Mouse (Mus musculus) forebrain, embryonic 16.5 days (tissue): ENCODE measurements at regions not wholly inside any gene's neighbourhood (a gene's known extent, or its start where the extent isn't known, plus 50 kb on each side); places are given as distances from the start of the nearest gene placed in this dataset.

Source experiments
- ATAC-seq: fragments of 200-750 bp; cut with Nextera tagmentation; 2 replicates; pipeline ENCODE4 v1.8.0; 2017; ENCODE audit warnings: mild to moderate bottlenecking, moderate library complexity
- H3K27ac ChIP-seq: fragments of 300-500 bp; sonication (generic); 2 replicates; pipeline ENCODE4 v1.5.1; 2014; ENCODE audit warnings: low read length, control low read depth
- H3K27me3 ChIP-seq: fragments of 300-500 bp; sonication (generic); replicated peaks from 2 replicates; pipeline ENCODE4 v1.6.1; 2014; ENCODE audit warnings: low read length; ENCODE audit not compliant: control insufficient read depth, insufficient read depth
- H3K36me3 ChIP-seq: fragments of 300-500 bp; sonication (generic); 2 replicates; pipeline ENCODE4 v1.6.1; 2014; ENCODE audit not compliant: control insufficient read depth, insufficient read depth
- H3K4me1 ChIP-seq: fragments of 300-500 bp; sonication (generic); replicated peaks from 2 replicates; pipeline ENCODE4 v1.6.1; 2014; ENCODE audit warnings: low read length; ENCODE audit not compliant: control insufficient read depth, insufficient read depth
- H3K4me2 ChIP-seq: fragments of 300-500 bp; sonication (generic); 2 replicates; pipeline ENCODE4 v1.6.1; 2014; ENCODE audit warnings: mild to moderate bottlenecking, low read length, control low read depth
- H3K4me3 ChIP-seq: fragments of 300-500 bp; sonication (generic); replicated peaks from 2 replicates; pipeline ENCODE4 v1.5.1; 2014; ENCODE audit warnings: mild to moderate bottlenecking, low read length, control low read depth
- H3K9ac ChIP-seq: fragments of 300-500 bp; sonication (generic); replicated peaks from 2 replicates; pipeline ENCODE4 v1.6.1; 2014; ENCODE audit warnings: low read depth, low read length, control low read depth
- H3K9me3 ChIP-seq: fragments of 300-500 bp; sonication (generic); 2 replicates; pipeline ENCODE4 v1.6.1; 2016; ENCODE audit warnings: low read length; ENCODE audit not compliant: control insufficient read depth
- WGBS: fragments of 180-500 bp; shearing (Covaris S2); extraction: QIAGEN DNeasy Blood & Tissue Kit; methylation state at CpG from one replicate; pipeline ENCODE4 v1.1.7; 2014; 5-methylcytosine and 5-hydroxymethylcytosine counted together

DNA sequence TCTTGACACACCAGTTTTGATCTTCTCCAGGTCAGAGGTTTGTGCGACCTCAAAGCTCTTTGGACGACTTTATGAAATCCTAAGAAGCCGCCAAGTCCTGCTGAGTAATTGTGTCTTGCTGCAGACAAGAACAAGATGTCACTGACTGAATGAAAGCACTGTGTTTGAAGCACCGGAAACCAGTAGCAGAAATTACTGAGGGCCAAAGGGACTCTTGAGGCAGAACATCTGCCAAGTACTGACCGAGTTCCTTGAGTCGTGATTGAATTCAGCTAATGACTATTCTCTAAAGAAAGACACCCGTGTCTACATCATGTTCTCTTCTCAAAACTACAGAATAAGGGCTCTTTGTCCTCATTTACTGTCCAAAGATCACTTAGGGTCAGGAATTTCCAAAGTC lies 267.6 kb downstream of the Nfkbiz start:
- no peaks in the 10 kb centered on the region for H3K27me3 ChIP-seq
- H3K36me3 ChIP-seq, result no peaks in the 10 kb centered on the region
- no peaks in the 10 kb centered on the region for H3K9me3 ChIP-seq
- no peak for ATAC-seq
- H3K4me1 ChIP-seq, result no peaks in the 10 kb centered on the region
- no peak overlapping the region for H3K4me2 ChIP-seq
- no peak overlapping the region for H3K9ac ChIP-seq
- WGBS, result 53% methylated on average over 7 of the region's 7 CpGs
- H3K4me3 ChIP-seq, result no peak overlapping the region
- H3K27ac ChIP-seq, result no peak overlapping the region

- no peak for ATAC-seq
- no peaks in the 10 kb centered on the region for H3K27me3 ChIP-seq
- WGBS, result 94% methylated on average over 5 of the region's 5 CpGs
- no peaks in the 10 kb centered on the region for H3K4me1 ChIP-seq
- H3K9ac ChIP-seq, result no peak overlapping the region
- H3K4me2 ChIP-seq, result no peak overlapping the region
- H3K9me3 ChIP-seq, result no peaks in the 10 kb centered on the region
- H3K4me3 ChIP-seq, result no peak overlapping the region
- no peaks in the 10 kb centered on the region for H3K36me3 ChIP-seq
- no peak overlapping the region for H3K27ac ChIP-seq
Measured at GRCm38 (mm10) chr16:55570097-55570496, 268.6 kb downstream of the Nfkbiz start.

GRCm38 (mm10) chr16:55555821-55556535 lies 258.2 kb upstream of the Zpld1 start:
- Histone ChIP-seq H3K36me3 (no peaks in the 10 kb centered on the region), H3K9ac (peak overlapping the region; percentile 28; the same call in 1 of the 2 replicates)

DNA sequence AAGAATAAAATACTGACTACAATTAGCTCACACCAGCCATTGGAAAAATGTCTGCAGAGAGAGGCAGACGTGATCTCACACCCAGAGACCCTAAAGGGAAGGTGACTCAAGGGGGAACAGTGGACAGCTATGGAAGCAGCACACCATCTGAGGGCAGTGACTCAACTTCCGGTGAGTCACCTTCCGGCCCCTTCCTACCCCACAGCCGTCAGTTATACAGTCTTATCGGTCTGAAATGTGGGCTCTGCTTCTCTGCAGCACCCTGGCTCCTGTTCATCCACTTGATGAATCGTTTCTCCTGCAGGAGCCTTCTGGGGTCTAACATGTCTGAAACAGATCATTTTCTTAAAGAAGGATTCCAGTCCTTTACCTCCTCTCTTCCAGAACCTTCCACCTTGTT lies 257.4 kb upstream of the Zpld1 start:
- no peaks in the 10 kb centered on the region for H3K36me3 ChIP-seq
- peaks cover 8% of the 10 kb centered on the region; the same call in 1 of the 2 replicates for H3K4me1 ChIP-seq
- no peak overlapping the region for H3K4me2 ChIP-seq
- H3K9ac ChIP-seq, result no peak overlapping the region
- ATAC-seq, result no peak
- H3K27ac ChIP-seq, result no peak overlapping the region
- 84% methylated on average over 6 of the region's 6 CpGs for WGBS
- H3K9me3 ChIP-seq, result no peaks in the 10 kb centered on the region
- no peaks in the 10 kb centered on the region for H3K27me3 ChIP-seq
- no peak overlapping the region for H3K4me3 ChIP-seq

More at GRCm38 (mm10) chr16:55555821-55556535, 258.2 kb upstream of the Zpld1 start:
- Histone ChIP-seq H3K4me2 (peak overlapping the region; percentile 49), H3K9me3 (no peaks in the 10 kb centered on the region), H3K27ac (peak overlapping the region; percentile 21; the same call in 1 of the 2 replicates), H3K4me1 (peaks cover 5% of the 10 kb centered on the region; the same call in 1 of the 2 replicates), H3K27me3 (no peaks in the 10 kb centered on the region), H3K4me3 (peak overlapping the region; percentile 25)
- 10% methylated on average over 10 of the region's 10 CpGs for WGBS
- ATAC-seq, result peak; percentile 92

- H3K27ac ChIP-seq, result no peak overlapping the region
- no peak overlapping the region for H3K9ac ChIP-seq
- no peak overlapping the region for H3K4me2 ChIP-seq
- H3K36me3 ChIP-seq, result no peaks in the 10 kb centered on the region
- no peaks in the 10 kb centered on the region for H3K9me3 ChIP-seq
- ATAC-seq, result no peak
- no peak overlapping the region for H3K4me3 ChIP-seq
- no peaks in the 10 kb centered on the region for H3K27me3 ChIP-seq
- WGBS, result 78% methylated on average over 4 of the region's 4 CpGs
- H3K4me1 ChIP-seq, result peaks cover 8% of the 10 kb centered on the region; the same call in 1 of the 2 replicates
Measured at GRCm38 (mm10) chr16:55553896-55554295, 256.1 kb upstream of the Zpld1 start.

DNA sequence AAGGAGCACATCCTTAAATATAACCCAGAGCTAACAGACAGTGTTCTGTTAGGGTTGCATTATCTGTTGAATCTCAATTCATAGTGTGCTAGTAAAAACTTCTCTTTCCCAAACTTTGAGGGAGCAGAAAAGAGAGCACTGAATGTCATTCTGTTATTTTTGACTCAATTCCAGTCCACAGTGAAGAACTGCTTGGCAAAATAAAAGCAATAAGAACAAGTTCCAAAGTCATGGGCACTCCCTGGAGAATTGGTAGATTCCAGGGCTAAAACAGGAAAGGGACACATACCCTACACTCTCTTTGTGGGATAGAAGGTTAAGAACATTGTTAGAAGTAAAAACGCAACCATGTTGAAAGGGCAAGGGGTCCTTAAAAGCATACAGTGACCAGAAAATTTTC lies 253.6 kb upstream of the Zpld1 start:
- 89% methylated on average over 1 of the region's 1 CpGs for WGBS
- ATAC-seq, result no peak

GRCm38 (mm10) chr16:55550649-55551312 lies 253.0 kb upstream of the Zpld1 start:
- no peak overlapping the region for H3K4me3 ChIP-seq
- H3K27ac ChIP-seq, result no peak overlapping the region
- H3K9ac ChIP-seq, result no peak overlapping the region
- no peaks in the 10 kb centered on the region for H3K27me3 ChIP-seq
- H3K4me1 ChIP-seq, result peaks cover 5% of the 10 kb centered on the region; the same call in 1 of the 2 replicates
- no peaks in the 10 kb centered on the region for H3K36me3 ChIP-seq
- peak; percentile 69 for ATAC-seq
- no peaks in the 10 kb centered on the region for H3K9me3 ChIP-seq
- WGBS, result 22% methylated on average over 4 of the region's 4 CpGs
- H3K4me2 ChIP-seq, result no peak overlapping the region

More for the DNA sequence above, 253.6 kb upstream of the Zpld1 start:
- Histone ChIP-seq H3K4me3 (no peak overlapping the region), H3K4me2 (no peak overlapping the region), H3K4me1 (peaks cover 8% of the 10 kb centered on the region; the same call in 1 of the 2 replicates), H3K27ac (no peak overlapping the region), H3K27me3 (no peaks in the 10 kb centered on the region), H3K9me3 (no peaks in the 10 kb centered on the region), H3K36me3 (no peaks in the 10 kb centered on the region), H3K9ac (no peak overlapping the region)

DNA sequence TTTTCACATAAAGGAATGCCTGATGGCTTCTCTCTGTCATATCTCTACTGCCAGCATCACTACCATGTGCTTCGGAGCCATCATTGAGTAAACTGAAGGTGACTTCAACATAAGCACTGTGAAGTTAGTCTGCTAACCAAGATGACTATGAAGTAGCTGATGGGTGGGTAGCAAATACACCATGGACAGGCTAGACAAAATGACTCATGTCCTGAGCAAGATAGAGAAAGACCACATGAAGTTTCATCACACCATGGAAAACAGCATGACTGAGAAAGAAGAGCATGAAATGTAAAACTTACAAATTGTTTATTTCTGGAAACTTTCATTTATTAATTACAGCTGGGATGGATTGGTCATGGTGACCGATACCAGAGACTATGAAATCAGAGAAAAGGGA lies 249.3 kb upstream of the Zpld1 start:
- Histone ChIP-seq H3K36me3 (no peaks in the 10 kb centered on the region), H3K4me2 (no peak overlapping the region), H3K9ac (no peak overlapping the region), H3K4me1 (peaks cover 4% of the 10 kb centered on the region; the same call in 1 of the 2 replicates), H3K9me3 (no peaks in the 10 kb centered on the region), H3K27me3 (no peaks in the 10 kb centered on the region), H3K27ac (no peak overlapping the region), H3K4me3 (no peak overlapping the region)
- WGBS, result 94% methylated on average over 2 of the region's 2 CpGs
- ATAC-seq, result no peak

DNA sequence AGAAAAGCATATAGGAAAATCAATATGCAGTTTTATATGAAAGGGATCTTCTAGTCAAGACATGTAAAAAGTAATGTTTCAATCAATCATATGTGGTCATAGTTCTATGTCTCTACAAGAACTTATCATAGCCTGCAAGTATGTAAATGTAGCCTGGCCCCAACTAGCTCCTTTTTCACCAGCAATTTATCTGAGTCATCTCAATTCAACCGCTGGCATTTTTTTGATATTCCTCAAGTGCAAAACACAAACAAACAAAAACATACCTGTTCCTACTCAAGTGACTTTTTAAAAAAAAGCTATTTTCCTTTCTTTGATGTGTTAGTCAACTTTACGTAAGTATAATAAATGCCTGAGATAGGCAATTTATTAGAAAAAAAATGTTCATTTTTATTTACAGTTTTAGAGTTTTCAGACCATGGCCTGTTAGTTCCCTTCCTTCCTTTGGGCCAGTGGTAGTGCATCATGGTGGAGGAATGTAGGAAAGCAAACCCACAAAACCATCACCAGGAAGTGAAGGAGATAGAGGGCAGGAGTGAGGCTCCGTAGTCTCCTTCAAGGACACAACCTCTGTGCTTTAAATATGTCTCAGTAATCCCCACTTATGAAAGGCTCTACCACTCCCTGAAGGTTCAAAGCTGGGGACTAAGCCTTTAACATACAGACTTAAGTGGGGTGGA lies 242.7 kb upstream of the Zpld1 start:
- no peaks in the 10 kb centered on the region for H3K4me1 ChIP-seq
- 95% methylated on average over 3 of the region's 3 CpGs for WGBS
- no peaks in the 10 kb centered on the region for H3K9me3 ChIP-seq
- no peak for ATAC-seq
- H3K36me3 ChIP-seq, result no peaks in the 10 kb centered on the region
- no peak overlapping the region for H3K4me3 ChIP-seq
- H3K9ac ChIP-seq, result no peak overlapping the region
- H3K27me3 ChIP-seq, result no peaks in the 10 kb centered on the region
- H3K4me2 ChIP-seq, result no peak overlapping the region
- H3K27ac ChIP-seq, result no peak overlapping the region
